Mouse (Mus musculus): ENCODE measurements around the gene Abhd17a.

DNA sequence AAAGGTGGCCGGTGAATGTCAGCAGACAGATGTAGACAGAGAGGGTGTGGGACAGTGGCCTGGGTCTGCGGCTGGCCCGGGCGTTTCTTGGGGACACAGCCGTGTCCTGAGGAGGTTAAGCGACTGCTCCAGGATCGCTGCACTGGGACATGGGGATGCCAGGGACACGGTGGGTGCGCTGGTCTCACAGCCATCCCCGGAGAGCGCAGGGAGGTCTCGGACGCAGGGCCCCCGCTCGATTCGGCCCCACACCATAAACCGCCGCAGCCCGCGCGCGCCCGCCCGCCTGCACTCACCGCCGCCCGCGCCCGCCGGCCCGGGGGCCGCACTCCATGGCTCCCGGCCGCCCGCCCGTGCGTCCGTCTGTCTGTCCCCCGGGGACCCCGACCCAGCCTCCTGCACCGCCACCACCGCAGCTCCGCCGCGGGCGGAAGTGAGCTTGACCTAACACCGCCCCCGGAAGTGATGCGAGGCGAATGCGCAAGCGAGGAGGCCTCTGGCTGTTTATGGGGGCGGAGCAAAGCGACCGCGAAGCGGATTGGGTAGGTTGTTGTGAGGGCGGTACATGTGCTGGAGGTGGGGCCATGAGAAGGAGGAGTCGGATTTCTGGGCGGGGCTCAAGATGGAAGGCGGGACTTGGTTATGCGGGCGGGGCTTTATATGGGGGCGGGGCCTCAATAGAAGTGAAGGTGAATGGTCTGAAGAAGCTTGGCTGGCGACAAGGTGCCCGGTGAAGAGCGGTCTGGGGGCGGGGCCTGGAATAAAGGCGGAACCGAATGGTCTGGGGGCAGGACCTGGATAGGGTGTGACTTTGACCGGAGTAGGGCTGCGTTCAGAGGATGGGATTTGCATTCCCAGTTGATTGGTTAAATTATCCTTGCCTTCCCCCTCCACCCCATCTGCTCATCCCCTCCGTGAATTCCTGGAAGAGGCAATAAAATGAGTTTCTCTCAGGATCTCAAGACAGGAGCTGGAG, at the start of gene Abhd17a:
- TF ChIP-seq POLR2A (IDR thresholded peaks at IDR 0.05; ENCODE audit: low read depth, low read length), result peak; percentile 48
- TF ChIP-seq CTCF (conservative IDR thresholded peaks at IDR 0.05; ENCODE audit: insufficient read depth, insufficient read length, low read depth, low read length), result no peak

Data from kidney, adult 2 months (tissue).